ENCODE assay signal across 11 mouse cellular contexts in genomic region chr13:63304799-63305159, GRCm38 (mm10).
DNase-seq lines count a peak whose midpoint lies in the region; ATAC-seq and TF ChIP-seq lines count a peak whose summit lies in the region.
"Had no signal": no experiment of that assay in that cellular context is flagged by ENCODE, and none has a peak within 500 bp of the region (broad histone marks: within the 10 kb centered on the region; RNA-seq: fewer than 3 reads in every experiment).

No protein-coding gene starts in this region.

- H3K9me3 ChIP-seq in limb, embryonic 10.5 days (replicated peaks) = no peaks in the 10 kb centered on the region
- H3K9me3 ChIP-seq in stomach, embryonic 16.5 days (replicated peaks; ENCODE audit: control insufficient read depth, low read length) = no peaks in the 10 kb centered on the region
- no peaks in the 10 kb centered on the region for H3K9me3 ChIP-seq in midbrain, embryonic 11.5 days (ENCODE audit: control insufficient read depth, low read length)
- H3K9me3 ChIP-seq: forebrain, embryonic 13.5 days; liver, embryonic 13.5 days had no signal

- H3K79me2 ChIP-seq in heart, adult 2 months (replicated peaks; ENCODE audit: control insufficient read depth, insufficient read depth, low read length) = no peaks in the 10 kb centered on the region

- TF ChIP-seq EP300 in heart, adult 2 months (IDR thresholded peaks at IDR 0.05; ENCODE audit: insufficient read depth, low read depth, low read length) = no peak

- TF ChIP-seq CTCF in heart, adult 2 months (IDR thresholded peaks at IDR 0.05) = no peak
- no peak for TF ChIP-seq CTCF in left cerebral cortex, adult 2 months (IDR thresholded peaks at IDR 0.05)

- intact Hi-C loops in heart, adult 2 months (cut with DNase I) = no loop called here
- intact Hi-C loops in heart, postnatal 10 days (cut with DNase I) = no loop called here
- intact Hi-C loops in left cerebral cortex, adult 2 months (cut with DNase I) = no loop called here
- intact Hi-C loops in left cerebral cortex, postnatal 36 days (cut with DNase I) = no loop called here

- H3K27ac ChIP-seq in heart, adult 2 months = peak overlapping the region; percentile 63
- peak overlapping the region; percentile 59; the same call in 1 of the 2 replicates for H3K27ac ChIP-seq in left cerebral cortex, adult 2 months
- 0 out of 2 replicates have a peak overlapping the region, but pooled peaks have one; percentile 56 for H3K27ac ChIP-seq in limb, embryonic 10.5 days
- H3K27ac ChIP-seq in stomach, embryonic 16.5 days (ENCODE audit: low read length) = peak overlapping the region; percentile 28
- no peak overlapping the region for H3K27ac ChIP-seq in midbrain, embryonic 11.5 days (ENCODE audit: low read depth, low read length)
- H3K27ac ChIP-seq: forebrain, embryonic 13.5 days; liver, embryonic 13.5 days had no signal

- H3K4me3 ChIP-seq in heart, adult 2 months = no peak overlapping the region
- H3K4me3 ChIP-seq in left cerebral cortex, adult 2 months = no peak overlapping the region
- H3K4me3 ChIP-seq in limb, embryonic 10.5 days = no peak overlapping the region
- H3K4me3 ChIP-seq in stomach, embryonic 16.5 days (replicated peaks; ENCODE audit: low read length) = no peak overlapping the region
- H3K4me3 ChIP-seq in midbrain, embryonic 11.5 days (ENCODE audit: low read depth, low read length) = no peak overlapping the region
- H3K4me3 ChIP-seq: forebrain, embryonic 13.5 days; liver, embryonic 13.5 days had no signal

- no peak for DNase-seq in heart, adult 2 months
- DNase-seq in heart, postnatal 10 days = no peak
- no peak for DNase-seq in left cerebral cortex, adult 2 months (ENCODE audit: extremely low spot score in 1 of 2, low spot score in 2 of 2)
- DNase-seq in left cerebral cortex, postnatal 36 days (ENCODE audit: low spot score in 2 of 2) = no peak
- DNase-seq in limb, embryonic 10.5 days (ENCODE audit: low spot score) = no peak
- DNase-seq in thymus, postnatal 36 days = no peak
- DNase-seq in midbrain, embryonic 11.5 days (ENCODE audit: low spot score, missing footprints) = no peak
- DNase-seq: liver, embryonic 13.5 days; right cerebral cortex, adult 18-20 months had no signal

- no peaks in the 10 kb centered on the region for H3K27me3 ChIP-seq in heart, adult 2 months (ENCODE audit: control insufficient read depth, insufficient read depth, low read length)
- no peaks in the 10 kb centered on the region for H3K27me3 ChIP-seq in limb, embryonic 10.5 days (ENCODE audit: low read depth, poor library complexity, severe bottlenecking)
- no peaks in the 10 kb centered on the region for H3K27me3 ChIP-seq in stomach, embryonic 16.5 days (ENCODE audit: control insufficient read depth, insufficient read depth, low read length)
- H3K27me3 ChIP-seq in midbrain, embryonic 11.5 days (ENCODE audit: control insufficient read depth, insufficient read depth, low read length) = no peaks in the 10 kb centered on the region
- H3K27me3 ChIP-seq: forebrain, embryonic 13.5 days; liver, embryonic 13.5 days had no signal

- H3K4me2 ChIP-seq in stomach, embryonic 16.5 days (ENCODE audit: low read depth, low read length) = no peak overlapping the region
- H3K4me2 ChIP-seq in midbrain, embryonic 11.5 days = no peak overlapping the region
- H3K4me2 ChIP-seq: forebrain, embryonic 13.5 days; liver, embryonic 13.5 days had no signal

- H3K4me1 ChIP-seq in heart, adult 2 months (ENCODE audit: control insufficient read depth, insufficient read depth, low read length) = peaks cover 25% of the 10 kb centered on the region
- peaks cover 55% of the 10 kb centered on the region for H3K4me1 ChIP-seq in limb, embryonic 10.5 days
- peaks cover 19% of the 10 kb centered on the region for H3K4me1 ChIP-seq in stomach, embryonic 16.5 days (ENCODE audit: control insufficient read depth, insufficient read depth, low read length)
- peaks cover 4% of the 10 kb centered on the region; the same call in 1 of the 2 replicates for H3K4me1 ChIP-seq in midbrain, embryonic 11.5 days (ENCODE audit: control insufficient read depth, insufficient read depth, low read length)

- TF ChIP-seq POLR2A in heart, adult 2 months (IDR thresholded peaks at IDR 0.05; ENCODE audit: insufficient read depth, low read depth, low read length) = no peak

- 57% methylated on average over 3 of the region's 3 CpGs for WGBS in heart, adult 2 months
- 44% methylated on average over 3 of the region's 3 CpGs for WGBS in limb, embryonic 10.5 days
- WGBS in stomach, embryonic 16.5 days = 59% methylated on average over 3 of the region's 3 CpGs
- WGBS in midbrain, embryonic 11.5 days = 52% methylated on average over 3 of the region's 3 CpGs

- ATAC-seq in stomach, embryonic 16.5 days (ENCODE audit: insufficient read depth, low FRiP score) = no peak
- no peak for ATAC-seq in midbrain, embryonic 11.5 days (ENCODE audit: low FRiP score)
- ATAC-seq: forebrain, embryonic 13.5 days had no signal

- H3K9ac ChIP-seq in heart, adult 2 months (ENCODE audit: low read depth, low read length) = peak overlapping the region; percentile 22; the same call in 1 of the 2 replicates
- 0 out of 2 replicates have a peak overlapping the region, but pooled peaks have one; percentile 18 for H3K9ac ChIP-seq in stomach, embryonic 16.5 days (ENCODE audit: low read length)
- H3K9ac ChIP-seq in midbrain, embryonic 11.5 days (ENCODE audit: low read length) = no peak overlapping the region
- H3K9ac ChIP-seq: forebrain, embryonic 13.5 days; liver, embryonic 13.5 days had no signal

- peaks cover 15% of the 10 kb centered on the region for H3K36me3 ChIP-seq in heart, adult 2 months (ENCODE audit: control insufficient read depth, insufficient read depth, low read length)
- H3K36me3 ChIP-seq in limb, embryonic 10.5 days = peaks cover 50% of the 10 kb centered on the region
- H3K36me3 ChIP-seq in stomach, embryonic 16.5 days (ENCODE audit: control insufficient read depth, insufficient read depth, low read length) = peaks cover 17% of the 10 kb centered on the region; the same call in 1 of the 2 replicates
- H3K36me3 ChIP-seq in midbrain, embryonic 11.5 days (ENCODE audit: control insufficient read depth, insufficient read depth, low read length) = peaks cover 11% of the 10 kb centered on the region; the same call in 1 of the 2 replicates
